Mouse (Mus musculus): Measurements from ENCODE around the gene Dmrta2.

GRCm38 (mm10) chr4:109988411-109988810, 10.6 kb downstream of the Dmrta2 start:
- TF ChIP-seq CTCF (IDR thresholded peaks at IDR 0.05; ENCODE audit: extremely low read depth, insufficient read length, insufficient replicate concordance, low read depth, low read length) (no peak), POLR2A (IDR thresholded peaks at IDR 0.05; ENCODE audit: low read depth, low read length) (no peak)

Data from small intestine, adult 2 months (tissue).